Mouse (Mus musculus): ENCODE measurements at regions not wholly inside any gene's neighbourhood (a gene's known extent, or its start where the extent isn't known, plus 50 kb on each side); places are given as distances from the start of the nearest gene placed in this dataset.

DNA sequence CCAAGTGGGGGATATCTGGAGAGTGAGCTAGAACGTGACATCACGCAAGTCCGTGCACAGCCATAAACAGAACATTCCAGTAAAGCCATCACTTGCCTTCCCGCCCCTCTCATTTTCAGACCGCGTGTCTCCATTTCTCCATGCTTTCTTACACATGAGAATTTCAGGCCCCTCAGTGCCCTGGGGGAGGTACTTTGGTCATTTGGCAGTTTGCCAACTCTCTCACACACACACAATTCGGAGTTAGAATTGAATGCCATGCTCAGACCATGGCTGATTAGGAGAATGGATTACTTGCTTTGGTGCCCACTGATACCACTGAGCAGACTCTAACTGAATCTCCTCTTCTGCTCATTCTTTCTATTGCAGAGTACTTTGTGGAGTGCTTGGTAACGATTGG is 400.7 kb upstream of the Id4 start:
- DNase-seq (ENCODE audit: low spot score in 2 of 2): no peak

DNA sequence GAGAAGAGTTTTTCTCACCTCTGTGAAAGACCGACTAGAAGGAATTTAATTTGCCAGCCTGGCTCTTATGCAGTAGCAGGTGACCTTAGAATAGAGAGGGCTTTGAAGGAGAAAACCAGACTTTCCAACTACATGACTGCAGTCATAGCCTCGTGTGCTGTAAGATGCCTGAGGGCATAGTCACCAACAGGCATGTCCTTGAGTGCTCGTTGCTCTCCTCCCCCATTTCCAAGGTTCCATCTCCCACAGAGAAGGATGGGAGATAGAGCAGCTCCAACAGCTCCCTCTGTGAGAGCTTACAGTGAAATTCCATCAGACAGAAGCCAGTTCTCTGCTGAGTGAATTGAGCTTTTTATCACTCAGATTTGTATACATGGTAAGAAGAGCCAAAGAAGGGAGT is 398.1 kb upstream of the Id4 start:
- no peak for DNase-seq (ENCODE audit: low spot score in 2 of 2)

DNA sequence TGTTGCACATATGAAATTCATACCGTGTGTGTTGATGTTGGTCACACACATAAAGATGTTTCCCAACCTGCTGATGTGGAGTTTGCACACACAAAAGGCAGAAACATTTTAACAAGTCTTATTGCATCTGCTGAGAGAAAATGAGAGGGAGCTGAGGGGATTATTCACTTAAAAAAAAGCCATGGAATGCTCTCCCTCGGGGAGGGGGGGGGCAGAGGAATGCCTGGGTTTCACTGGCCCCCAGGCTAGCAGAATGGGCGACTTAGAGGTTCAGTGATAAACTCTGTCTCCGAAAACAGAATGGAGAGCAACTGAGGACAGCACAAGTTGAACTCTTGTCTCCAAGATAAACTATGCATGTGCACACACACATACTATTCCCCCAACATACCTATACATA is 392.4 kb upstream of the Id4 start:
- DNase-seq (ENCODE audit: low spot score in 2 of 2): no peak

DNA sequence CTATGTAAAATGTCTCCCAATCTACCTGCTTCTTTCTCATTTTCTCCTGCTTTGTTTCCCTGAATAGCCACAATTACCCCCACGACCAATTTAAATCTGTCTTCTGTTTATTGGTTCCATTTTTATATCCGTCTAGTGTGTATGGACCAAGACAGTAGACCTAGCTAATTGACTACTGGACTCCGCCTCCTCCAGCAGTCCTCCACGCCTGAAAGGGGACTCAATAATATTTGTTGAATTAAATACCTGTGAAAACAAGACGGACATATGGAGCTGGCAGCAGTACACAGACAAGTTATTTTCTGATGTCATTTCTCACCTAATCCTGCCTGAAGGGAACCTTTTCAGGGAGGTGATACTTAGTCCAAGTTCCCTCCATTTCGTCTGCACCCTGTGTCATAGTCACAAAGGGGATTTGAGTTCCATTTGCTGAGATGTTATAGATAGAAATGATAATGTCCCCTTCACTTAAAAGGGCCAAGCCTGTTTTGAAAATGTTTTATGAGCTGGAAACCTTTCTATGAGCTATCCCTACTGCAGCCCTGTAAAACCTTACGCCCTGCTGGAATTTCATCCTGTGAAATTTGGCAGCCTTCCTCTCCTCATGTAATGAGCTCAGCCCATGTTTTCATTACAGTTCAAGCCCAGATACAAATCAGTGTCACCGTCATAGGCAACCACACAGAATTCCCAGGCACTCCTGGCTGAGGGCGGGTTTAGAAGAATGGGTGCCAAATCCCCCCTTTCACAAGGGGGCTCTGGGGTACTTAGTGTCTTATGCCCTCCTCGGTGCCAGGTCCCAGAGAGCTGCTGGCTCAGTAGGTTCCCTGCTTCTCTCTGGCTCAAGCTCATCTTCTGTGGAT is 391.1 kb upstream of the Id4 start:
- DNase-seq (ENCODE audit: low spot score in 2 of 2): peak; percentile 14 to 19

DNA sequence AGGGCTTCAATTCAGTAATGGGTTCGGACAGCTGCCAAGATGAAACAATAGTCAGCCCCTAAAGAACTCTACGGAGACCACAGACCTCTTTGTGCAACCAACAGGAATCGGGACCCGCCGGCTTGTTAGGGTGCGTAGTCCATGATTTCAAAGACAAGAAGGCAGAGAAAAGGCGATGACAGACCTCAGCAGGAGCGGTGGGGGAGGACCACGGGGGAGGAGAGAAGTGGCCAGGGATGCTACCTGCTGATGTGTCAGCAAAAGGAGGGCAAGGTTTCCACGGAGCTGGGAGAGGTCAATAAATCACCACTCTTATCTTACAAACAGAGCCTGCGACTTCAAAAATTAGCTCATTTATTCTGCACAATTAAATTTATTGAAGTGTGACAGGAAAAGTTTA is 388.4 kb upstream of the Id4 start:
- DNase-seq (ENCODE audit: low spot score in 2 of 2): no peak

DNA sequence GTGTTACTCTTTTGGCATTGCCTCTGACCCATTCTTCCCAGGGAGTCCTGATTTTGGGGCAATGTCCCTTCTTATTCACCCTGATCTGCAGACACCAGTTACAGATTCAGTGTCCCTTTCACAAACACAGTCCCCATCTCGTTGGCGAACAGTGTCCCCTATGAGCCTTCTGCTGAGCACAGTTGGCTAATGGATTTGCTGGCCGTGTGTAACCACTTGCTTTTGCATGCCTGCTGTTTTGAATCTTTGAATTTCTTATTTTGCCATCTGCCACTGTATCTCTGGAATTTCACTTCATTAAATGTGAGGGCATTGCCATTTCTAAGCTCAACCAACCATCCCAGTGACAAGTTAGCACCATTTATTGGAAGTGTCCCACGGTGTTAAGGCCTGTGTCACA is 368.5 kb upstream of the Id4 start:
- DNase-seq (ENCODE audit: low spot score in 2 of 2): no peak

DNA sequence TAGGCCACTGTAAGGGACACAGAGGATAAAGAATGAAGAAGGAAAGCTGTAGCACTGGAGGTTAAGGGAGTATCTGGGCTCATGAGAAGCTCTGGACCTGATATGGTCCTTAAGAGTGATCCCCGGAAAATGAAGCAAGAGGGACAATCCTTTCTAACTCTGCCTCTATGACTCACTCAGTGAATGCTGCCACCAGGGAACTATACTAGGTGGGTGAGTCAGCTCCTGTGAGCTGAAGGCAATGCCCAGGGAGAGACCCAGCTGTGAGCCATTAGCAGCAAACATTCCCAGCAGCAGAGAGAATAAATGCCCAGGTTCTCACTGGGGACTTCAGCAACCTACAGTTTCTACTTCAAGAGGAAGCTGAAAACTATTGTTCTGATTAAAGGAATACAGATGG is 366.7 kb upstream of the Id4 start:
- DNase-seq (ENCODE audit: low spot score in 2 of 2): peak in 1 of 2 experiments; percentile 4

DNA sequence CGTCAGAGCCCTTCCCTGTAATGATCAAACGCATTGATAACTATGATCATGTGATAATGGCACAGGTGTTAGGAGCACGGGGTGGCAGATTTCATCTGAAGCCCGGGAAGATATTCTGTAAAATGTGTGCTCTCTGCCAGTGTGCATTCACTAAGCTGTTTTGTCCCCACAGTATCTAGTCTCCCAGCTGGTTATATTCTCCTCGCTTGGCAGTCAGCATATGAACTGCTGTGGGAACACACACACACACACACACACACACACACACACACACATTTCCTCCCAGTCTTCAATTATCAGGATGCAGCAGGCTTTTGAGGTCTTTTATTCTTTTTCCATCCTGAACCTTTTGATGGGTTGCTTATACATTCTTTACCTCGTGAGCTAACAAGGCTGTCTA is 365.8 kb upstream of the Id4 start:
- no peak for DNase-seq (ENCODE audit: low spot score in 2 of 2)

DNA sequence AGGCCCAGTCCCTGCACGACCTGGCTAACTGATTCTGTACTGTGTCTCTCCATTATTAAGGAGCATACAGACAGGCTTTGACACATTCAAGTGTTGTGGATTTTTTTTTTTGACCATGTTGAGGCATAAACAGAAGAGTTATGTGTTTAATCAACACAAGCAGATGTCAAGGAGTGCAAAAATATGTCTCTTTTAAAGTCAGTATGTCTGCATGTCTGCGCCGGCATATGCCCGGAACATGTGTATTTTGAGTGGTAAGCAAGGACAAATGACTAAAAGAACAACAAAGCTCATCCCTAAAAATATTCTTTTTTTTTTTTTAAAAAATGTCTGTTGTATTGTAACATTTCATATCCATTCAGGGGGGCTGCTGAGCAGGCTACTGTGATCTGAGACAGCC is 364.4 kb upstream of the Id4 start:
- DNase-seq (ENCODE audit: low spot score in 2 of 2): no peak

DNA sequence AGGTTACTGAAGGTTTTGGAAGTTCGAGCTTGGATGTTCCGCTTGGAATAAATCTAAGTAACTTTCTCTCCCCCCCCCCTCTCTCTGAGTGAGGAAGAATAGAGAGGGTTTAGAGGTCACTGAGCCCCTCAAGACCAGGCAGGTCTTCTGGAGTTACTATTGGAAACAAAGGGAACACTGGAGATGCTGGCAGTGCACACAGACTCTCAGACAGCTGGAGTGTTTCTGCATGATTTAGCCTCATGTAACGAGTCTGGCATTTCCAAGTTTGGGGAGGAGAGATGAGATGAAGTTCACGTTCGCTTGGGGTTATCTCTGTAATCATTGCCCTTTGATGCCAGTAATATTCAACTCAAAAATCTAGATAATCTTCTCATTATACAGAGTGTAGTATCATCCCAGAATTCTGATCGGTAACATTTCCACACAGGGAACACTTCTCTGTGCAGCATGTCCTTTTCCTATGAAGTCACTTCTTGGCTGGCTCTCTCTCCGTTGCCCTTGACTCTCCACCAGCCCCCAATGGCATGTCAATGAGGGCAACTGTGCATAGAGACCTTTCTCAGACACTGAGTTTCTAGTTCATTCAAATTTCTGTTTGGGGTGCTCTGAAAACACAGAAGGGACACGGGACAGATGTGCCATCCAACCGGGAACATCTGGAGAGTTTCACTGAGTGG is 351.0 kb upstream of the Id4 start:
- no peak for DNase-seq (ENCODE audit: low spot score in 2 of 2)

DNA sequence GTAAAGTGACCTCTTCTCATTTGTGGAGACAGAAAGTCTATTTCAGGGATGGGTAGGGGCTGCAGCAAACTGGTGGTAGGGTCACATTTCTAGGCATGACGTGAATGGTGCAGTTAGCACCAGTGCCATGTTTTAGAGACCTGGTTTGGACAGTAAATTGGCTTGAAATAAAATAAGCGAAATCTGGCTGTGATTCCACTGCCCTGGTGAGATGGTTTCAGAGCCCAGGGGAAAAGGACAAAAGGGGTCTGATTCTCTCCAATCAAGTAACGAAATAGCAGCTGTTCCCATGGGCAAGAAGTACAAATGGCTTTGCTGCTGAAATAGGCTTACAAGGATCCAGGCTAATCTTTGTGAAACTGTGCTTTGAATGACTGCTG is 350.5 kb upstream of the Id4 start:
- no peak for DNase-seq (ENCODE audit: low spot score in 2 of 2)

DNA sequence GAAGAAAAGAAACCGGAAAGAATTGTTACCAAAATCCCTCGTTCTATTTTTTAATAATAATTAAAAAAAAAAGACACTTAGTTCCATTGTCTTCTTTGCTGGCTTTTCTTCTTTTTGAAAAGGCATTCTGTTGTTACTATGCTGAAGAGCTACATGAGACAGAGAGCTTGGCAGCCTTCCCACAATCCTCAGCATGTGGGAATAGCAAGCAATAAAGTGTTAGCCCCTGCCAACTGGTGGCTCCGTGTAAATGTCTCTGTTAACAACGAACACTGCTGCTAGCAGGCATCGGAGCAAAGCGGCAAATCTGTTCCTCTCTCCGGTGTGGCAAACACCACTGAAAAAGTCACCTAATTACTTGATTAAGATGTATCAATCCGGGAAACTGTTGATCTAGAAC is 344.6 kb upstream of the Id4 start:
- peak in 1 of 2 experiments; percentile 5 for DNase-seq (ENCODE audit: low spot score in 2 of 2)

DNA sequence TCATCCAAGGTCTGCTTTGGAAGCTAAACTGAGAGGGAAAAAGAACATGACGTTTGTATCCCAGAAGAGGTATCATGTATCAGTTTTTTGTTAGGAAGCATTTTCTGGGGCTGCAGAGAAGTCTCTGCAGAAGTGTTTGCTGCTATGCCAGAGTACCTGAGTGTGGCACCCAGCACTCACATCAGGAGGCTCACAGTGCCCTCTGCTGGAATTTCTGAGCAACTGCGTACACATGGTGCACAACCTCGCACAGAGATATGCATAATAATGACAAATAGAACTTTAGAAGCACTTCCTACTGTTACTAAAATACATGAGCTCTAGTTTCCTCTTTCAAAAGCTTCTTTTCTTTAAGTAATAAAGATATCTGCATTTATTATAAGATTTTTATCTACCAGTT is 343.7 kb upstream of the Id4 start:
- no peak for DNase-seq (ENCODE audit: low spot score in 2 of 2)

DNA sequence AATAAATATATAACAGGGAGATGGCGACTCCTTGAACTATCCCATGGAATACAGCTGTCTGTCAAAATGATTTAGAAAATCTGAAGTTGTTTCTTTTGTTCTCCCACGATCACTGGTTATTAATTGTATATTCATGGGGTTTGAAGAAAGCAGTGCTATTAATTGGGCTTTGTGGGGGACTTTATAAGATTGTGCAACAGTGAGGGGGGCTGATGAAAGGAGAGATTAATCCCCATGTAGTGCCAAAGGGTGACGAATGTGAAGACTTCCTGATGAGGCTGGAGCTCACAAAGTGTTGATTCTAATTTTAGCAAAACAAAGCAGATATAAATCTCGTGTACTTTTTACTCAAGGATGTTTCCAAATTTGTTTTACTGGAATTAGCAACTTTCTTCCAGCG is 340.0 kb upstream of the Id4 start:
- no peak for DNase-seq (ENCODE audit: low spot score in 2 of 2)

DNA sequence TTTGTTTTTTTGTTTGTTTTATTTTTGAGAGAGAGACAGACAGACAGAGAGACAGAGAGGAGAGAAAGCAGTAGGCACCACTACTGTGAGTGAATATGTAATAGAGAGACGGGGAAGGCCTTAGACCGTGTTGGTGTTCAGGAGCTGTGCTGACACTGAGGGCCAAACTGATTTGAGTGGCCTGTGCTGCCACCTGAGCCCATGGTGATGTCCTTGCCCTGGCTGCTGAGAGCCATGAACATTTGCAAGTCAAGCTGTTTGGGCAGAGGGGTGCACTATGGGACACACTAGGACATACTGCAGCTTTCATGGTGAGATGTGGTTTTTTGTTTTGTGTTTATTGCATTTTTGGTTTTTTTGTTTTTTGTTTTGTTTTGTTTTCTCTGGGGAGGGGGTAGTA is 320.3 kb upstream of the Id4 start:
- no peak for DNase-seq (ENCODE audit: low spot score in 2 of 2)

DNA sequence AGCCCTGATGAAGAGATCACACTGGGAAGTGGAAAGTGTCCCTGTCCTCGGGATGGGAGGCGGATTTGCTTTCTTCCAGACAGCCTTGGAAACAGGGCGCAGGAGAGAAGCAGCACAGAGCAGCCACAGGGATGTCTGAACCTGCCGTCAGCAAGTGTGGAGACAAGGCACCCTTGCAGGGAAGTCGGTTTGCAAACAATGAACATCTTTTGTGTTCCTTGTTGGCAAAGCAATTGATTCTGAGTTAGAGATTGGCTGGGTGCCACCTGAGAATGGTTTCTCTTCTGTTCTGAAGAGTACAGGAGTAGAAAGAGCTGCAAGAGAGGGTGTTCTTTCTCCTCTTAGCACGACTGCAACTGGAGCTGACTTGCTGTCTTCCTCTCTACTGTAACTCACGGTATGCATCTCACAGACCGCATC is 318.6 kb upstream of the Id4 start:
- DNase-seq (ENCODE audit: low spot score in 2 of 2): peak in 1 of 2 experiments; percentile 1

DNA sequence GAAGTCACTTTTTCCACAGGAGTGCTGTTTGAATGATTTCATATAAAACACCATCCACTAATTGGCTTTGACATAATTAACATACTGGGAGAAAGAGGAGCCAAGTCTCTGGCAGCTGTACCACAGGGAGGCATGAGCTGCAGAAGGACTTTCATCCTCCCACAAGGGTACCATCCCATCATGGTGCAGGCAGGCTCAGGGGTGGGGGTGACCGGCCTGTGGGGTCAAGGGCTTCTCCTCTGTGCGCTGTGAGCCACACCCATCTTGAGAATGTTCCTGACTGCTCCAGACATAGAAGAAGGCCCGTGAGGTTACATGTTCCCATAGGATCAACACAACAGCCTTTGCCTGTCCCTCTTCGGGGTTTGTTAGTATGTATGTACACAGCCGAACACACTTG is 317.4 kb upstream of the Id4 start:
- DNase-seq (ENCODE audit: low spot score in 2 of 2): no peak

DNA sequence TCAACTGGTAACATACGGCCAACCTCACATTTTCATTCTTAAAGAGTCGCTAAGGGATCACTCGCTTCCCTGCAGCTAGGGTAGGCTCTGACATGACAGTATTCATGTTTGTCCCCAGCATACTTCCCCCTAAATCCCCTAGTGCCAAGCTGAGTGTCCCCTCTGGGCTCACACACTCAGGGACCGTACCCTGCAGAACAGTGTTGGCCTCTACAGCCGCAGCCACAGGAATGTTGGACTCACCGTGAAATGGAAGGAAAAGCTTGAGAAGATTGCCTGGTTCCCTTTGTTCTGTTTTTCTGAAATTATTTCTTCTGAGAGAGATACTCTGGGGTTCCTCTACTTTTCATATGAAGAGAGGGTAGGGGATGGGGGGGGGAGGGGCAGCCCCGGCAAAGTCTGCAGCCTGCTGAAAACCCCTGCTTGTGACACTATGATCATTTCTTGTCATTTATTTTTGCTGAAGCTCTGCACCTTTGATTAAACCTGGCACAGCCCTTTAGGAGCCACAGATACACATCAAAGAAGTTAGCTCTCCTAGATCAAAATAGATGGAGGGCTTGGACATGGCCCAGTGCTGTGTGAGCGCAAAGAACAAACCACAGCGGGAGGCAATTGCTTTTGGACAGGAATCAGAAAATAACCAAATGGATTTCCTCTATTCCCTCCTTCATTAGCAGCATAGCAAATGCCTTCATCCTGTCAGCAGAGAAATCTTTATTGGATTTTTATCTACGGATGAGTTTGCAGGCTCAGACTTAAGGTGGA is 312.7 kb upstream of the Id4 start:
- DNase-seq (ENCODE audit: low spot score in 2 of 2): no peak

DNA sequence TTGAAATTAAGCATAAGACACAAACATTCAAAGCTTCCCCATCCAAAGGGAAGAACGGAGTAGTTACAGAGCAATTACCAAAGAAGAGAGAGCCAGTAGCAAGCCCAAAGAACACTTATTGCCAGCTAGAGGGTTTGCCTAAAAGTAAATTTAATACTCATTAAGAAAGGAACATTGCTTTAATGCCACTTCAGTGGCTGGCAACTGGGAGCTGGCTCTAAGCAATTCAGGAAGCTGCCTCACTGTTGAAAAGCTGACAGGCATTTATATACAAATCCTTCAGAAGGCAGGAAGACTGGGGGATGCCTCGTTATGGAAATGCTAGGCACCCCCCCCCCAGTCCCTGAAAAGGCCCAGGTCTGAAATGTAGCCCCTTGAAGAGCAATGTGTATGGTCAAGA is 310.6 kb upstream of the Id4 start:
- DNase-seq (ENCODE audit: low spot score in 2 of 2): no peak

DNA sequence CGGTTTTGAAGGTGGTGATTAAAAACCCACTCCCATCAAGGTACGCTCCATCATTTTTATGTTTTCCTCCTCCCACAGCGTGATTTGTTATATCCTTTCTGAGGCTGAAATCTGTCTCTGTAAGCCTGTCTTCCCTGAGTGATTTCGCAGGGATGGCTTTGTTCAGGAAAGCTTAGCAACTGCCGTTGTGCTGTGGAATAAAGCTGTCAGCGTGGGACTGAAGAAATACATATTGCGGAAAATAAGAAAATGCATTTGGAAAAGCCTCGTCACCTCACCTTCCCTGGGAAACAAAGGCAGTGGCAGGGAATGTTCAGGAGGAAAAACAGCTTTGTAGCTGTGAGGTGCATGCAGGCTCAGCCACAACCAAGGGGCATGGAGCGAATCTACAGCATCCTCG is 310.0 kb upstream of the Id4 start:
- no peak for DNase-seq (ENCODE audit: low spot score in 2 of 2)

DNA sequence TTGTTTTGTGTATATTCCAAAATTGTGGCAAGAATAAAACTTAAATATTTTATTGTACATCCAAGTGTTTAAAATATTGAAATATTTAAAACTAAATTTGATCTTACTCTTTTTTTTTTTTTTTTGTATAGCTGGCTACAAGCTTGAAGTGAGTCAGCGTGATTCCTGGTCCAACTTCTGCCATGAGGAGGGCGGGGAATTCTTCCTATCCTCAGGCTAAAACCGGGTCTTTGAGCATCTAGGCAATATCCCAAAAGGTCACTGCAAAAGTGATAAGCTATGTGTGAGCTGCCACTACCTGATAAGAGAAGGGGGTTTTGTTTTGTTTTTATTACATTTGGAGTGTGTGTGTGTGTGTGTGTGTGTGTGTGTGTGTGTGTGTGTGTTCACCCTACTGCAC is 308.1 kb upstream of the Id4 start:
- no peak for DNase-seq (ENCODE audit: low spot score in 2 of 2)

DNA sequence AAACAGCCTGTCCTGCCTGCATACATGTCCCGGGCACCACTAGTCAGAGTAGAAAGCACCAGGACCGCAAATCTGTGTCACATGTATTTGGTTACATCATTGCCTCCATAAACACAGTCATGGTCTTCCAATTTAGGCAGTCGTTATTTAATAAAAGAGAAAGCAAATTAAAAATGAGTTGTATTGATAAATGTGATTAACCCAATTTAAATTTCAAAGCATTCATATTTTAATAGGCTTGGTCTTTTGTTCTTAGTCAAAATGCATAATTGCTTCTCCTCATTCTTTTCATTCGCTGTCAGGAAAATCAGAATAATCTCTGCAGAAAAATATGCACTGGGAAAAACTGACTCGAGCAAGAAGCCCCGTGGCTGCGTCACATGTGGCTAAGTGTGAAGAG is 307.3 kb upstream of the Id4 start:
- no peak for DNase-seq (ENCODE audit: low spot score in 2 of 2)

DNA sequence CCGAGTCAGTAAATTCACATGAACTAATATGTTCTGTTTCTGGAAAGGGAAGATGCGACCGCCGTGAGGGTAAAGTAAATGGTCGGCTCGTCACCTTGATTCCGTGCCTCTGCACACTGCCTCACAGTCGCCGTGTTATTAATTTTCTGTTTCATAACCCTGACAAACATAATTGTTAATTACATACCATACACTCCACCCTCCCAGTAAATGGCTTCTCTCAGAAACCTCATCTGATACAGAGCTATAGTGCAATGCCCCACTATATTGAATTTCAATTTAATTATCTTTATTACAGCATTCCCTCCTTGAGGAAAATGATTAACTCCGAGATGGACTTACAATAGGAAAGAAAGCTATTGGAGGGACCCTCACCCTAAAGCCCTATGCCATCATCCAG is 305.5 kb upstream of the Id4 start:
- no peak for DNase-seq (ENCODE audit: low spot score in 2 of 2)

Measured in urinary bladder, postnatal 36 days (tissue).